Mouse (Mus musculus): Measurements from ENCODE around the gene Atrnl1.

Atrnl1 gene

DNA sequence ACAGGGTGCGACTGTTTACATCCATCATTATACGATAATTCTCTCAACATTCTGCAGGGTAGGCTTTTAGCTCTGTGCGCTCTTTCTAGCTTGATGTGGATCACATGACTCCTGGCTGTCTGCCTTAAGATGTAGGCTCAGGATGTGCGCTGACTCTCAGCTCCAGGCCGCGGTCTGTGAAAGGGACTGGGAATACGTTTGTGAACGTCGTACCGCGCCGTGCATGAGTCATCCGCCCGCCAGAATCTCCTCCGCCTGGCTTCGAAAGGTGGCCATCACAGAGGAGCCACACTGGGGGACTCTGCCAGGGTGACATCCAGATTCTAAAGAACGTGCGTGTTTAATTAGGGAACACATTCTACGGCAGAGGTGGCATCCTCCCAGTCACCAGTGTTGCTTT, 471.9 kb downstream of the Atrnl1 start:
- DNase-seq, result no peak

DNA sequence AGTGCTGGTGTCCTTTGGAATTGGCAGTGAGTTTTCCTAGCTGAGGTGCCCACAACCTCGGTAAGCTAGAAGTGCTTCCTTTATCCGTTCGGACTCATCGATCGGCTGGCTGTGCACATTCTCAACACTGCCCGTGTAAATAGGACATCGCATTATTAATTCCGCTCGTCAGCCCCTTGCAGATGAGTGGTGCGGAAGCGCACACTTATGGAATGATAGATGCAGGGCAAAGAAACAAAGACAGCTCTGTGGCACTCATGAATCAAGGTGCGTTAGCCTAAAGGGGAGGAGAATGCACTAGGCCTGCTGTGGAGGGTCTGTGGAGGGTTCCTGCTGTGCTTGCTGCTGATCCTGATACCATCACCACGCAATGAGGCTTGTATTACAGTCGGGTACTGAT, 474.0 kb downstream of the Atrnl1 start:
- DNase-seq, result no peak

DNA sequence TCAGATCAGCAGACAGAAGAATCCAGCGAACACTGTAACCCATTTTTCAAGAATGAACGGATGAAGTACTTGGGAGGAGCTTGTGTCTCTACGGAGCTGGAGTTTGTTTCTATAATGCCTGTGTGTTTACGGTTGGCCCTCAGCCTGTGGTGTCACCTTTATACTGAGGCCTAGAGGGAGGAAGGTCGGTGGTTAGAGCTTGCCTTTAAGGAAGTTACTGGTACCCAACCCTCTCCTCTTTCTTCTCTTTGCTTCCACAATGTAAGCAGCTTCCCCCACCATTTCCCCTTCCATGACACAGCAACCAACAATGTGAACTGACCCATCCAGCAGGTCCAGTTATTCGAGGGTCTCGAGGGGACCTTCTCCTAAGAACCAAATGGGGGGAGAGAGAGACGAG, 475.9 kb downstream of the Atrnl1 start:
- no peak for DNase-seq

DNA sequence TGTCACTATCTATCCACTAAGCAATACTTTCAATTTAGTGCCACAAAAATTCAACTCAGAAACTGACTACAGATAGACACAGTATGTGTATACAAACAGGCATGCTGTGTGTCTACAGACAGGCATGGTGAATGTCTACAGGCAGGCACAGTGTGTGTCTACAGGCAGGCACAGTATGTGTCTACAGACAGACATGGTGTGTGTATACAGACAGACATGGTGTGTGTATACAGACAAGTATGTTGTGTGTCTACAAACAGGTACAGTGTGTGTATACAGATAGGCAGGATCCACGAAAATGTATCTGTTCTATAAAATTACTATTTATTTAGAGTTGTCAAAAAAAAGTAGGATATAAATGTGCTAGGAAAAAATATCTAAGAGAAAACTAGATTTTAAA, 477.1 kb downstream of the Atrnl1 start:
- DNase-seq, result no peak

- DNase-seq, result no peak
Observed at GRCm38 (mm10) chr19:58088433-58088832, 477.6 kb downstream of the Atrnl1 start.

- no peak for DNase-seq
Observed at GRCm38 (mm10) chr19:58091911-58092310, 481.1 kb downstream of the Atrnl1 start.

DNA sequence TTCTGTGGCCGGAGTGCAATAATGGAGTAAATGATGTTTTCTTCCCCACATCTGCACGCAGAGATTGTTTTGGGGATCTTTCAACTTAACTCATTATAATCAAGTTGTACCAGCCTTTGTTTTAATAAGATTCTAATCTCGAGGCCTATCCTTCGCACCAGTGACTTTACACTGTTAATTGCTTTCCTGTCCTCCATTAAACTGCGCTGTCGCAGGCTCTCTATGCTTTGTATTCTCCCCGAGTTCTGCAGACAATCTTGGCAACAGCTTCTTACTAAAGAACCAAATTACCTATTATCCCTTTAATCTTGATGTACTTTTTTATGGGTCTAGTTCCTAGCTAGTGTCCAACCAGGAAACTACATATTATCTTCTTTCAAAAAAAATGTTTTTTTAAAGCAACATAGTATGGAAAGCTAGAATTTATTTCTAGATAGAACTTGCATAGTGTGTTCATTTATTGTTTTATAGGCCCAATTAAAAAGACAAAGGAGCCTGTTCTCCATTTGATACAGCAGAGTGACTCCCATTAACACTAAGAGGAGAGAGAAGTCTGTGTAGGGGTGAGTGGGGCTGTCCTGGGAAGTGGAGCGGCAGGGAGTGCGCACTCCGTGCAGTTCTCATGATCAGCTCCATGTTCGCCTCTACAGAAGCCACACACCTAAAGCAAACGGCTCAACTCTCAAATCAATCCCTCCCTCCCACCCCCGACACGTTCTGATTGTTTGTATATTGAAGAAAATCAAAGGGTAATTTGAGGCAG, 484.1 kb downstream of the Atrnl1 start:
- DNase-seq, result no peak

- DNase-seq, result no peak
Observed at GRCm38 (mm10) chr19:58095776-58096175, 484.9 kb downstream of the Atrnl1 start.

- DNase-seq, result no peak
Observed at GRCm38 (mm10) chr19:58097195-58097594, 486.4 kb downstream of the Atrnl1 start.

GRCm38 (mm10) chr19:58099539-58099938, 488.7 kb downstream of the Atrnl1 start:
- DNase-seq, result no peak

DNA sequence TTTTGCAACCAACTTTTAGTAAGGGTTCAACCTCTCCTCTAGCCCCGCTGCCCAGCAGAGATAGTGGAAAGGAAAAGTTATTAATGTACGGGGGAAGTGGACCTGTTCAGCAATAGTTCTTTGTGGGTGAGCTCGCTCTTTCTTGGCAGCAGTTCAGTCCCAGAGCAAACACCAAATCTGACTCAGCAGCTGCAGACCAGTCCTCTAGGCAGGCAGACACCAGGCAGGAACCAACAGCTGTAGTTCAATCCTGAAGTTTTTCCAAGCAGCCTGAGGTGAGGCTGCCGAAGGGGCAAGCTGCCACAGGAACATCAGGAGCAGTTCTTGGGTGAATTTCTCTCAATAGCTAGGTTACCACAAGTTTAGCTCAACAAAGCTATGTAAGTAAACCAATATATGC, 489.5 kb downstream of the Atrnl1 start:
- DNase-seq, result no peak

GRCm38 (mm10) chr19:58104544-58104943, 493.7 kb downstream of the Atrnl1 start:
- DNase-seq, result no peak

DNA sequence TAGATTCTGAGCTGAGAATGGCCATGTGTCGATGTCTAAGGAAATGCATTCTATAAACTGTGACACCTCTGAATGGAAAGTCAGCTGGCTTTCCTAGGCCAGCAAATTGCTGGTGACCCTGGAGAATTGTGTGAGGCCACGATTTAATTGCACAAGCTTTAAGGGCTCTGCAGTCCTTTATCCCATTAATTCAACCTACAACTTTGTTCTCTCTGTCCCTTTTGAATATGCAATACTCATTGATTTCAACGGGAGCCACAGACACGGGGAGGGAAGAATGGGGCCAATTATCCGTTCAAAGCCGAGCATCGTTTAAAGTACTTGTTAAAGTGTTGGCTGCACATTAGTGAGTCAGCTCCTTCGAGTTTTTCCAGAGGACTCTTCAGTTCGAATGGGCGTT, 496.8 kb downstream of the Atrnl1 start:
- no peak for DNase-seq

GRCm38 (mm10) chr19:58110491-58110890, 499.7 kb downstream of the Atrnl1 start:
- DNase-seq, result no peak

DNA sequence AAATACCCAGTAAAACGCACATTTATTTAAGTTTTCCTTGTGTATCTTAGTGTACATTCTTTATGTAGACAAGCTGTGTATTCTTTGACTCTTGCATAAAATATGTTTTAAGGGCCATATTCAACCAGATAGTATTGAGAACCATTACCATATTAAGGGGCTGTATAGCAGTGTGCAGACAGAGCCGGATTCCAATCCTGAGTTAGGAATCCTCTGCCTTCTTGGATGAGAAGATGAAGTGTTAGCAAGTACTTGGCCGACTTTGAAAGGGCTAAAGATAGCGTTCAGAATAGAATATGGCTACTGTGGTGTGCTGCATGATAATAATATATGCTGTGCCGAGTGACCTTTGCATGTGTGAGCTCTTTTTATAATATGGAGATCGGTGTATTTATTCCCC, 500.5 kb downstream of the Atrnl1 start:
- no peak for DNase-seq

DNA sequence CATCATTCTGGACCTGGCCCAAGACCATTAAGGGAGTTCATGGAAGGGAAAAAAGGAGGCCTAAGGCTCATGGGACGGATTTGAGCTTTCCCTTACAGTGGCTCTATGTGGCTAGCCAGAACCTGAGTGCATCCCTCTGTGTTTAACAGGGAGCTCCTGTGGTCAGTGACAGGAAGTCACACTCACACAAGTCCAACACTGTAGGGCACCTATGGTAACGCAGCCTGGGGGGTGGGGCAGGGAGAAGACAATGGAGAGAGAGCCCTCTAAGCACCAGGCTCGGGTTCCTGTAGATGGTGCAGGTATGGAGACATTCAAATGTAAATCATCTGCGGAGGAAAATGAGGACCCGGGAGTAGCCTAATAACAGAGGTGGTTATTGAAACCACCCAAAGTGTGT, 501.3 kb downstream of the Atrnl1 start:
- DNase-seq, result no peak

DNA sequence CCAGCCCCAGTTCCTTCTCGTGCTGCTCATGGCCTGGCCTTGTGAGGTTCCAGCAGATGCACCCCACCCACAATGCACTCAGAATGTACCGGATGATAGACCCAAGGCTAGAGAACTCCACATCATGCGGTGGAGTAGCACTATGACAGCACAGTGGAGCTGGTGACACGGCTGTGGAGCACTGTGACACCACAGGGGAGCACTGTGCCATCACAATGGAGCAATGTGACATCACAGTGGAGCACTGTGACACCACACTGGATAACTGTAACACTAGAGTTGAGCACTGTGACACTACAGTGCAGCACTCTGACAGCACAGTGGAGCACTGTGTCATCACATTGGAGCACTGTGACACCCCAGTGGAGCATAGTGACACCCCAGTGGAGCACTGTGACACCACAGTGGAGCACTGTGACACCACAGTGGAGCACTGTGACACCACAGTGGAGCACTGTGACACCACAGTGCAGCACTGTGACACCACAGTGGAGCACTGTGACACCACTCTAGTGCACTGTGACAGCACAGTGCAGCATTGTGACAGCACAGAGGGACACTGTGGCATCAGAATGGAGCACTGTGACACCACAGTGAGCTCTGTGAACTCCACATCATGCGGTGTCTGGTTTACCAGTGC, 502.4 kb downstream of the Atrnl1 start:
- DNase-seq, result no peak

DNA sequence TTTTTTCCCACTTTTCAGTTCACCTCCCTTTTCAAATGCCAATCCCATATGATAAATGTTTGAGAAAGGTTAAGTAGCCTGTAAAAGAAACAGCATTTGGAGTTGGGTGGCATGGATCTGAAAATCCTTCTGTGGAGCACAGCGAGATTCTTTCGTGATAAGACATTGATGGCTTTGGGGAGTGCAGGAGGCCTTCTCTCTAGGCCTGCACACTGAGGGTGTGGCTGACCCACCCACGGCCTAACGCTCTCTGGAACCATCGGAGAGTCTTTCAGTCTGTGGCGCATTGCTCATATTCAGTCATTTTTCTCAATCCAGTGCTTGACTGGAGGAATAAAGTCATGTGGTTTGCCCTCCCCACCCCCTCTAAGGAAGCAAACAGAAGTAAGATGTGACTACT, 506.8 kb downstream of the Atrnl1 start:
- DNase-seq, result no peak

DNA sequence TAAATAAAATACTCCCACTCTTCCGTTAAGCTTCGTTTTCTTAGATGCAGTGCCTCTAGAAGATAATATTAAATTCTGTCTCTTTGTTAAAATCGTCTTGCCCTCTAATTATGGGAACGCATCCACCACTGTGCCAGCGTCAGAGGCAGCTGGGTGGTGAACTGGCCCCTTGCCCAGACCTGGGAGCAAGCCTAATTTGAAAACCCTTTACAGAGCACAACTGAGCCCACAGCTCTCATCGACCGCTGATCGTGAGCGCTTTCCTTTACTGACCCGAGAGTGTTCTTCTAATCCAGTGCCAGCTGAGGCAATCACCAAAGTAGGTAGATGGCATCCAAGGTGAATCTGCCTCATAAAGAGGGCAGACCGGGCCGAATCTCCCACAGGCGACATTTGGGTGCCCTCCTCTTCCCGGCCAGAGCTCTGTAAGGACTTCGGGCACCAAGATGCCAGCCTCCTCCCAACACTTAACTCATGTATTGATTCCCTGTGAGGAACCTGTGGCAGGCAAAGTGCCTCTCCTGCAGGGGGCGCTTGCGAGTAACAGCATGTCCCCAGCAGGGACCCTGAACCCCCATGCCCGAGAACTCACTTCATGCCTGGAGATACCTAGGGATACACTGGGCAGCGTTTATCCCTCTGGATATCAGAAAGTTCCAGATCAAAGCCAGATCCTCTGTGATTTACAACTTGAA, 507.5 kb downstream of the Atrnl1 start:
- DNase-seq, result no peak

DNA sequence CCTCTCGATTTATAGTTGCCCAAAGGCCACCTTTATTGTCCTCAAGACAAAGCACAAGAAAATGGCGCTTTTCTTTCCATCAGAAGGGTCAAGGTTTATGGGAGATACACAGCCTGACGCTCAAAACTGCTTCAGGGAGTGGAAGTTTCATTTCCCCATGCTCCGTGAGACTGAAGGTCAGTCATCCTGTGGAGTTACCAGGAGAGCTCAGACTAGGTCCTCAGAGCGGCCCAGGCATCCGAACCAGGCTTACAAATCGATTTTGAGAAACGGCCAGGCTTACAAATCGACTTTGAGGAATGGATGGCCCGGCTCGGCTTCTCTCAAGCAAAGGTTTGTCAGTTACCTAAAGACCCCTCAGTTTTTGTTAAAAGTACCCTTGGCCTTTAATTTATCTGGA, 508.0 kb downstream of the Atrnl1 start:
- DNase-seq, result no peak

DNA sequence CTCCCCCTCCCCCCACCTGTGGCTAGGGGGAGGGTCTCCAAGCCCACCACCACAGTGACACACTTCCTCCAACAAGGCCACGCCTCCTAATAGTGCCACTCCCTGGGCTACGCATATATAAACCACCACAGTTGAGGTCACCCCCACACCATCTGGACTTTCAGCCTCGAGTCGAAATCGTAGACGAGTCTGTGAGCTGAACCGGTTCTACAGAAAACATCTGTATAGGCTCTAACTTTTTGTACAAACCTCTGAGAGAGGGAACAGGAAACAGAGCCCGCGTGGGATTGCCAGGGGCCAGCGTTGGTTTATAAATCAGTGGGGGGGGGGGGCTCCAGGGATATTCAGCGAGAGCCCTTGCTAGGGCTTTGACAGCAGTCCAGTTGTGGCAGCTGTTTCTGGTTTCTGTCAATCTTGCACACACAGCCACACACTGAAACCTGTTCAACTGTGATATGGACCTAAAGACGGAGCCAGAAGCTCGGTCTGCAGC, 508.9 kb downstream of the Atrnl1 start:
- DNase-seq, result no peak

GRCm38 (mm10) chr19:58120661-58121060, 509.8 kb downstream of the Atrnl1 start:
- DNase-seq, result no peak

- no peak for DNase-seq
Observed at GRCm38 (mm10) chr19:58121628-58122027, 510.8 kb downstream of the Atrnl1 start.

DNA sequence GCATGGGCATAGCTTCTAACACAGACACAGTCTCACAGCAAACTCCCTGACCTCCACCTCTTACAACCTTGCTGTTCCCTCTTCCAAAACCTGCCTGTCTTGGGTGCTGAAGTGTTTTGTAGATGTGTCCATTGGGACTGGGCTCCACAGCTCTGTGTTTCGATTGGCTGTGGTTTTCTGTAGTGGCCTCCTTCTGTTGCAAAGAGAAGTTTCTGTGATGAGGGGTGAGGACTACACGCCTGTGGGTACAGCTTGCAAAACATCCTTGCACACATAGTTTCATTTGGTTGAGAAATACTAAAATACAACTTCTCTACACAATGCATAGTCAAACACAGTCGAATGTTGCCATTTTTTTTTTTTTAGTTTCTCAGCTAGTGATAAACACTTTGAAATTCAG, 512.8 kb downstream of the Atrnl1 start:
- DNase-seq, result no peak
